Mouse (Mus musculus) erythroblast, embryonic 14.5 days (primary cell): ENCODE data around the gene 1810037I17Rik.

Source experiments
- GATA1 ChIP-seq: IDR thresholded peaks from 2 replicates; pipeline ENCODE4 v1.6.1; 2012; ENCODE audit warnings: low read length, inconsistent platforms, mixed read lengths
- TAL1 ChIP-seq: IDR thresholded peaks from 3 replicates; pipeline ENCODE4 v1.6.1; 2012; ENCODE audit warnings: low read length, inconsistent platforms, mixed read lengths

DNA sequence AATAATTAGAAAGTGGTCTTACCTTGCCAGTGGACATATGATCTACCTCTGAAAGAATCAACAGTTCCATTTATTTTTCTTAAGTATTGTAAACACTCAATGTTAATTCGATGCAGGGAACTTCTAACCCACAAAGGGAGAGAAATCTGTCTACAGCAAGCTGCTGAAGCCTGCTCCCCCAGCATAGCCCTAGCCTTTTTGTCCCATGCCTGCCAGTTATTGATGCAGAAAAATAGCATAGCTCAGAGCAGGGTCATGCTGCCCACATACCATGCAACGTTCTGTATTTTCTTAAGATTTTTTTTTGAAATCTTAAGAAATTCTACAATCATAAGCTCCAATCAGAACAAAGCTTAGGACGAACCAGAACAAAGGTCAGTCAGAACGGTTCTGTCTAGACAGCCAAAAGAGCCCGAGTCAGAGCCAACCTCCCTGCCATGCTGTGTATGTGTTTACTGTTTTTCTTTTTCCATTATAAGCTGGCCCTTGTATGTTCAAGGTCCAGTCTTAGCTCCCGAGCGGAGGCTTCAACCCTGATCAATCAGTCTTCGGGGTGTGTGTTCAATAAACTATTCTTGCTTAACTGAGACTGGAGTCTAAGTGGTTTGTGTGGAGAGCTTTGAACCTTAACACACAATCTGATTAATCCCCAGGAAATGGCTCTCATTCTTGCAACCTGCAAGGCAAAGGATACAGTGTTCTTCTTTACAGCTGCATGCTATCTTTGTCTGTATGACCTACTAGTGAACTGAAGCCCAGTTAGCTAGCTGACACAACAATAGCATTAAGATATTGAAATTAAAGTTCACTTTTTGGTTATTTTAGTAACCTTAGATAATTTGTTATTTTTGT is 2.1 kb upstream of the 1810037I17Rik start:
- TF ChIP-seq GATA1 (no peak), TAL1 (no peak)
